Mouse (Mus musculus) embryonic facial prominence, embryonic 11.5 days (tissue): ENCODE results near the gene Comt. TPM values are rescaled to one million over a fixed set of nuclear protein-coding genes. Genes with fewer than 3 reads are reported as not detected.

Experiments used
- ATAC-seq: fragments of 200-750 bp; cut with Nextera tagmentation; replicated peaks from 2 replicates; pipeline ENCODE4 v1.8.0; 2017; ENCODE audit warnings: low read depth; ENCODE audit not compliant: insufficient number of reproducible peaks, low FRiP score, low TSS enrichment
- DNase-seq: peaks from one replicate; pipeline ENCODE4 v3.0.0-alpha.2; 2015; ENCODE audit warnings: low spot score
- H3K27ac ChIP-seq: fragments of 300-500 bp; sonication (generic); replicated peaks from 2 replicates; pipeline ENCODE4 v1.5.1; 2014; ENCODE audit warnings: mild to moderate bottlenecking, low read depth, low read length, control low read depth
- H3K27me3 ChIP-seq: fragments of 300-500 bp; sonication (generic); 2 replicates; pipeline ENCODE4 v1.6.1; 2014; ENCODE audit warnings: mild to moderate bottlenecking, low read length, moderate library complexity, mixed read lengths; ENCODE audit not compliant: control insufficient read depth, insufficient read depth
- H3K36me3 ChIP-seq: fragments of 300-500 bp; sonication (generic); replicated peaks from 2 replicates; pipeline ENCODE4 v1.6.1; 2014; ENCODE audit warnings: low read depth, mild to moderate bottlenecking, low read length, moderate library complexity, mixed read lengths; ENCODE audit not compliant: control insufficient read depth, insufficient read depth
- H3K4me1 ChIP-seq: fragments of 300-500 bp; sonication (generic); 2 replicates; pipeline ENCODE4 v1.6.1; 2014; ENCODE audit warnings: low read length, mixed read lengths; ENCODE audit not compliant: control insufficient read depth, insufficient read depth
- H3K4me2 ChIP-seq: fragments of 300-500 bp; sonication (generic); 2 replicates; pipeline ENCODE4 v1.6.1; 2014; ENCODE audit warnings: low read depth, mild to moderate bottlenecking, control low read depth, low read length, moderate library complexity
- H3K4me3 ChIP-seq: fragments of 300-500 bp; sonication (generic); 2 replicates; pipeline ENCODE4 v1.5.1; 2014; ENCODE audit warnings: low read depth, low read length, control low read depth
- H3K9ac ChIP-seq: fragments of 300-500 bp; sonication (generic); replicated peaks from 2 replicates; pipeline ENCODE4 v1.6.1; 2014; ENCODE audit warnings: mild to moderate bottlenecking, control low read depth, low read length
- H3K9me3 ChIP-seq: fragments of 300-500 bp; sonication (generic); replicated peaks from 2 replicates; pipeline ENCODE4 v1.6.1; 2016; ENCODE audit warnings: mild to moderate bottlenecking, low read length, inconsistent platforms, mixed read lengths; ENCODE audit not compliant: control insufficient read depth
- WGBS: fragments of 180-500 bp; shearing (Covaris S2); extraction: QIAGEN DNeasy Blood & Tissue Kit; methylation state at CpG from one replicate; pipeline ENCODE4 v1.1.7; 2014; 5-methylcytosine and 5-hydroxymethylcytosine counted together
- polyA plus RNA-seq: library from polyadenylated mRNA; unstranded; fragments of >200 nt; fragmentation: Nextera tagmentation; extraction: Ambion mirVana; gene quantifications from 2 replicates; pipeline ENCODE4 v1.2.1, GENCODE M21; 2014

Gene Comt
- polyA plus RNA-seq, 1 experiment from 2014 or later, result 47.4 TPM

DNA sequence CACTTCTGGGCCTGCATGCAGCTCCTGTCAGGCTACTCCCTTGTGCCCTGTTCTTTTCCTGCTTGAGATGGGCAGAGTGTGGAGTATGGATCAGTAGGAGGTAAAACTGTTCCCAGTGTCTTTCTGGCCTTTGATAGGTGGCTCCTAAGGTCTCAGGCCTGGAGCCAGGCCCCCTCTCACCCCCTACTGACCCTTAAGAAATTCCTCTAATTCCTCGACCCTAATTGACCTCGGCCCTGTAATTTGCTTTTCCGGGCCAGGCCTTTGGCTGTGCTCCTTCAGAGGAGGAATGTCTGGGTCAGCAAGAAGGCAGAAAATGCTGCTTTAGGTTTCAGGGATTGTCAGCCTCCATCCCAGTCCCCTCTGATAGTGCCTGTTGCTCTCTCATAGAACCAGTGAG lies 42.9 kb downstream of the Comt start:
- Histone ChIP-seq H3K27me3 (no peaks in the 10 kb centered on the region), H3K27ac (no peak overlapping the region), H3K4me2 (no peak overlapping the region), H3K9ac (peak overlapping the region; percentile 34; the same call in 1 of the 2 replicates), H3K4me3 (no peak overlapping the region), H3K36me3 (no peaks in the 10 kb centered on the region), H3K9me3 (no peaks in the 10 kb centered on the region), H3K4me1 (no peaks in the 10 kb centered on the region; the same call in none of the 2 replicates)
- ATAC-seq (no peak), DNase-seq (no peak)
- 3% methylated on average over 3 of the region's 3 CpGs for WGBS

DNA sequence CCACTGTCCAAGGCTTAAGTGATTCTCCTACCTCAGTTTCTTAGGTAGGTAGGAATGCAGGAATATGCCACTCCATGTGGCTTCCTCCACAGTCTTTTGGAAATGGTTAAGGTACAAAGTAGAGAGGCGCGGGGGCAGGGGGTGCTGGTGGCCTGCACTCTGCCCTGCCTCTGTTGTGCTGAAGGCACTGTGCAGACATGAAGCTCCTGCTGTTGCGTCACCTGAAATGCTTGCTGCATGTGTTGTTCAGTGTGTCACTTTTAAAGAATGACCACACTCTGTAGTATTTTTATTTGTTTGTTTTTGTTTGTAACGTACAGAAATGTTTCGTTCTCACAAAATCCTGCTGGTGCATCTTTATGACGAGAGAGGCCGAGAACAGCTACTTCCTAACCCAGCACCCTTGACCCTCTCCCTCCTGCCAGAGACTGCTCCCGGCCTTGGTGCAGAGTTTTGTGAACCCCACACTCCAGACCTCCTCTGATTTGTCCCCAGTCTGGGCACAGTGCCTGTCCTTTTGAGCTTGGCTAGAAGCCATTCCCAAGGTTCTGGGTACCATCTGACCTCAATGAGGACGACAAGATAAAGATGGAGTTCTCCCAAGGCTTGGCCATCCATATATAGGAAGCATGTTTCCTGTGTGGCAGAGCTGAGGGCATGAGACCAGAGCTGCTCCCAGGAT lies 43.5 kb downstream of the Comt start:
- 63% methylated on average over 9 of the region's 9 CpGs for WGBS
- H3K4me1 ChIP-seq, result no peaks in the 10 kb centered on the region; the same call in 1 of the 2 replicates
- ATAC-seq (no peak), DNase-seq (no peak)
- no peaks in the 10 kb centered on the region for H3K9me3 ChIP-seq
- no peaks in the 10 kb centered on the region for H3K36me3 ChIP-seq
- H3K27ac ChIP-seq, result no peak overlapping the region; the same call in 1 of the 2 replicates
- H3K9ac ChIP-seq, result no peak overlapping the region
- H3K4me2 ChIP-seq, result no peak overlapping the region
- H3K4me3 ChIP-seq, result no peak overlapping the region
- H3K27me3 ChIP-seq, result no peaks in the 10 kb centered on the region

DNA sequence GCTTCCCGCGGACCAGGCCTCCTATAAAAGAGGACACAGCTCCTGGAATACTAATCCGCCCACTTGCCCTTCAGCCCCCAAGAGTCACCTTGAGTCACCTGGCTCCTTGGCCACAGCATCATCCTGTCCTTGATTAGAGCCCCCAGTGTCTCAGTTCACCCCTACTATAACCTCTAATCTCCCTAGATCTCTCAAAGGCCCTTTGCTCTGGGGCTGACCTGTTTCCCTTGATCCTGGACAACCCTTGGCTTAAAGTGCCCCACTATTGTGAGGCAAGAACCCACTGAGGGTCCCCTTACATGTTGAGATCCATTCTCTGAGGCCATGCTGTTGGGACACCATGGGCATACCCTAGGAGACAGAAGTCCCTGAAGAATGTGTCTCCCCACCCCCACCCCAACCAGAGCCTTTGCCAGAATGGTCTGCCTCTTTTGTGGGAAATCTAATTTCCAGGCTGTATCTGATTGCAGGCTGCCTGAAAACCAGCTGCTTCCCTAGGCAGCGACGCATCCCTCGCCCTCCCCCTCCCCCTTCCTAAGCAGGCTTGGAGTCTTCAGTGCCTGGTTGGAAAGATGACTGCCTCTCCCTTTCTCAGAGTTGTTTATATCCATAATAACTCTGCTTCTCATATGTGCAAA lies 44.9 kb downstream of the Comt start:
- Histone ChIP-seq H3K36me3 (no peaks in the 10 kb centered on the region), H3K27me3 (no peaks in the 10 kb centered on the region), H3K9me3 (no peaks in the 10 kb centered on the region), H3K27ac (0 out of 2 replicates have a peak overlapping the region, but pooled peaks have one; percentile 38), H3K4me3 (no peak overlapping the region), H3K4me1 (no peaks in the 10 kb centered on the region; the same call in 1 of the 2 replicates), H3K9ac (no peak overlapping the region; the same call in 1 of the 2 replicates), H3K4me2 (no peak overlapping the region)
- ATAC-seq (peak; percentile 50), DNase-seq (peak; percentile 80)
- 45% methylated on average over 6 of the region's 6 CpGs for WGBS

DNA sequence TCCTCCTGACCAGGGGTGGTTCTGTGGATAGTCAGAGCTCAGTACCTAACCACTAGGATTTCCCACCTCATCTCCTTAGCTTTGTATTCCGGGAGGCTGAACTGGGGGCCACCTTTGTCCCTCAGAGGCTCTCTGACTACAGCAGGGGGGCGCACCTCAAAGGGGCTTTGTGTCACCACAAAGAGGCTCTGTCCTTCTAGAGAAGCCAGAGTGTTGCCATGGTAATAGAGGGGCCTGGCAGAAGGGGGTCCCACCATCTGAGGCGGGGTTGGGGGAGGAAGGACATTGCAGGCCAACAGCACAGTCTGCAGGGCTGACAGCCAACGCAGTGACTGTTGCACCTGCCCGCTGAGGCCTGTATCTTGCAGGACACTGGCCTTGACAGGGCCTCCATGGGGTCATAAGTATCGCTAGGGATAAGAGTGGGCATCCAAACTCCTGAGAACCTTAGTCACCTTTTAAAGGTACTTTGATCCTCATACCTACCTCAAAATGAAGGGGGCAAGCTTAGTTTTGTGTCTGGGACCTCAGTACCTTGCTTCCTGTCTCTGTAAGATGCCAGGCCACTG lies 46.1 kb downstream of the Comt start:
- WGBS, result 24% methylated on average over 6 of the region's 6 CpGs
- Histone ChIP-seq H3K36me3 (no peaks in the 10 kb centered on the region), H3K4me2 (no peak overlapping the region), H3K9me3 (no peaks in the 10 kb centered on the region), H3K4me1 (no peaks in the 10 kb centered on the region; the same call in 1 of the 2 replicates), H3K9ac (no peak overlapping the region), H3K27me3 (no peaks in the 10 kb centered on the region), H3K27ac (no peak overlapping the region; the same call in 1 of the 2 replicates), H3K4me3 (no peak overlapping the region)
- peak; percentile 66 for ATAC-seq
- peak; percentile 70 for DNase-seq

DNA sequence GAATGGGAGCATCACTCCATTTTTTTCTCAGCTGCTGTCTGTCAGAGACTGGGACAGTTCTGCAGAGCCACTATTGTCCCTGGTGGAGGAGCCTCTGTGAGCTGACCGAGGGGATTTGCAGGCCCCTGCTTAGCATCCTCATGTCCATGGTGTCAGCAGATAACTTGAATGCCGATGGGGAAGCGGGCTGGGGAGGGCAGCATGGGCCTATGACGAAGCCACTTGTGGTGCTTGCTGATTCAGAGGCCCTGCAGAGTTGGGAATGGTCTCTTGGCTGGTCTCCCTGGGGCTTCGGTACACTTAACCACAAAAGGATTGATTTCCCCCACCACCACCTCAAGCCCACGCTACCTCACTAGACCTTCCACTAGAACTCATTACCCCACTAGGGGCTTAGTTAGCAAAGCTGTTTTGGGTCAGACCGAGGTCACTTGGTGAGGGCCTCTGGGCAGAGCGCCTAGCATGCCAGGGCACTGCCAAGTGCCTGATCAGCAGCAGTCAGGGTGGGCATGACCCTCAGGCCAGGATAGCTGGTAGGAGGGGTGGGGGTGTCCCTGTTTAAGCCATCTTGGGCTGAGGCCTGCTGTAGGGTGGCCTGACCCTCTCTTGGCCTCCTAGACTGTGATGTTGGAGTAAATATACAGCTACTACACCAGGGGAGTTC lies 47.2 kb downstream of the Comt start:
- Histone ChIP-seq H3K4me1 (no peaks in the 10 kb centered on the region; the same call in 1 of the 2 replicates), H3K36me3 (no peaks in the 10 kb centered on the region), H3K27ac (no peak overlapping the region), H3K27me3 (no peaks in the 10 kb centered on the region), H3K9ac (no peak overlapping the region), H3K4me2 (no peak overlapping the region), H3K9me3 (no peaks in the 10 kb centered on the region), H3K4me3 (no peak overlapping the region)
- ATAC-seq (no peak), DNase-seq (no peak)
- WGBS, result 74% methylated on average over 8 of the region's 8 CpGs

DNA sequence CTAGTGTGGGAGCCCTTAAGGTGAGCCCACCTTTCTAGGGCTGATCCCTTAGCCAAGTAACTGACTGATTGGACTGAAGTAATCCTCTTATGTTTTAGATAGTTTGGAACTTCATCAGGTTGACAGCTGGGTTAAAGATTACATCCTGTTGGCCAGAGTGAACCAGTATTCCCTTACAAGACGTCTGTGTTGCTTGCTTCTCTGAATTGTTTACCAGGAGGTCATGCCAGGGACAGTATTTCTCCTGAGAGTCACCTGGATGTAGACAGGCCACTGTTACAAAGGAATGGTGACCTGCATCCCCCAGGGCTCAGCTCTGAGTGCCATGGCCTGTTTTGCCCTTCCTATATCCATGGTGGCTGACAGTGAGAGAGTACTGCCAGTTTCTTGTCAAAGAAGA lies 48.2 kb downstream of the Comt start:
- H3K4me2 ChIP-seq, result no peak overlapping the region
- H3K9me3 ChIP-seq, result no peaks in the 10 kb centered on the region
- DNase-seq (no peak), ATAC-seq (no peak)
- H3K9ac ChIP-seq, result no peak overlapping the region
- H3K4me1 ChIP-seq, result no peaks in the 10 kb centered on the region
- H3K27ac ChIP-seq, result no peak overlapping the region
- no peaks in the 10 kb centered on the region for H3K36me3 ChIP-seq
- 18% methylated on average over 1 of the region's 1 CpGs for WGBS
- no peak overlapping the region for H3K4me3 ChIP-seq
- H3K27me3 ChIP-seq, result no peaks in the 10 kb centered on the region

DNA sequence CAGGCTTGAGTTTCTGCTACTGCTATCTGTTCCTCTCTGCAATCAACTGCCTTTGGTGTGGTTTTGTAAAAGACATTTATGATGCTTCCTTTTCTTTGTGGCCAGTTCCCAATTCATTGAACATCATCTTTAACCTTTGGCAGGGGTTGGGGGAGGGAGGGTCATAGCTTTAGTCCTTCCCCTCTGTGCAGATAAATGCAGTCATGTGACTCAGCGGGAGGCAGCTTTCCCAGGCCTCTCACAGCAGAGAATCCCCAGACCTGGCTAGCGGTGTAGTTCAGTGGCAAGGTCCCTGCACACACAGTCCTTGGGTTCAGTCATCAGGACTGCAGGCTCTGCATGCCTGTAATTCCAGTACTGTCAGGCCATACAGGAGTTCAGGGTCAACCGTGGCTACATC lies 49.4 kb downstream of the Comt start:
- no peaks in the 10 kb centered on the region for H3K27me3 ChIP-seq
- DNase-seq, result no peak
- H3K27ac ChIP-seq, result no peak overlapping the region
- H3K4me2 ChIP-seq, result no peak overlapping the region
- no peak overlapping the region for H3K4me3 ChIP-seq
- no peaks in the 10 kb centered on the region for H3K9me3 ChIP-seq
- 23% methylated on average over 3 of the region's 3 CpGs for WGBS
- no peaks in the 10 kb centered on the region for H3K36me3 ChIP-seq
- no peak overlapping the region for H3K9ac ChIP-seq
- H3K4me1 ChIP-seq, result no peaks in the 10 kb centered on the region
- 0 out of 2 replicates have a peak, but pooled peaks have one; percentile 34 for ATAC-seq
